Mouse (Mus musculus) heart, embryonic 11.5 days (tissue): ENCODE measurements around the gene Ncoa3. TPM values are rescaled to one million over a fixed set of nuclear protein-coding genes. Genes with fewer than 3 reads are reported as not detected.

Experiments used
- ATAC-seq: fragments of 200-750 bp; cut with Nextera tagmentation; replicated peaks from 2 replicates; pipeline ENCODE4 v1.8.0; 2017; ENCODE audit warnings: moderate library complexity; ENCODE audit not compliant: insufficient number of reproducible peaks, low FRiP score, low TSS enrichment
- H3K27ac ChIP-seq: fragments of 300-500 bp; sonication (generic); 2 replicates; pipeline ENCODE4 v1.5.1; 2014; ENCODE audit warnings: mild to moderate bottlenecking, low read depth, low read length
- H3K27me3 ChIP-seq: fragments of 300-500 bp; sonication (generic); 2 replicates; pipeline ENCODE4 v1.6.1; 2014; ENCODE audit warnings: mild to moderate bottlenecking, low read length, mixed read lengths; ENCODE audit not compliant: control insufficient read depth, insufficient read depth
- H3K36me3 ChIP-seq: fragments of 300-500 bp; sonication (generic); 2 replicates; pipeline ENCODE4 v1.6.1; 2014; ENCODE audit warnings: mild to moderate bottlenecking, low read length, moderate library complexity, mixed read lengths; ENCODE audit not compliant: control insufficient read depth, insufficient read depth
- H3K4me1 ChIP-seq: fragments of 300-500 bp; sonication (generic); 2 replicates; pipeline ENCODE4 v1.6.1; 2014; ENCODE audit warnings: low read length; ENCODE audit not compliant: control insufficient read depth, insufficient read depth
- H3K4me2 ChIP-seq: fragments of 300-500 bp; sonication (generic); 2 replicates; pipeline ENCODE4 v1.6.1; 2014; ENCODE audit warnings: mild to moderate bottlenecking, moderate library complexity
- H3K4me3 ChIP-seq: fragments of 300-500 bp; sonication (generic); 2 replicates; pipeline ENCODE4 v1.5.1; 2014; ENCODE audit warnings: low read depth, low read length
- H3K9ac ChIP-seq: fragments of 300-500 bp; sonication (generic); 2 replicates; pipeline ENCODE4 v1.6.1; 2014; ENCODE audit warnings: mild to moderate bottlenecking, low read depth, low read length, moderate library complexity
- H3K9me3 ChIP-seq: fragments of 300-500 bp; sonication (generic); replicated peaks from 2 replicates; pipeline ENCODE4 v1.6.1; 2016; ENCODE audit warnings: low read length; ENCODE audit not compliant: control insufficient read depth
- WGBS: fragments of 180-500 bp; shearing (Covaris S2); extraction: QIAGEN DNeasy Blood & Tissue Kit; methylation state at CpG from one replicate; pipeline ENCODE4 v1.1.7; 2014; ENCODE audit not compliant: insufficient replicate concordance; 5-methylcytosine and 5-hydroxymethylcytosine counted together
- polyA plus RNA-seq: library from polyadenylated mRNA; unstranded; fragments of >200 nt; fragmentation: Nextera tagmentation; extraction: Ambion mirVana; gene quantifications from 2 replicates; pipeline ENCODE4 v1.2.1, GENCODE M21; 2014

Gene Ncoa3
- polyA plus RNA-seq, 1 experiment from 2014 or later = 15.6 TPM

DNA sequence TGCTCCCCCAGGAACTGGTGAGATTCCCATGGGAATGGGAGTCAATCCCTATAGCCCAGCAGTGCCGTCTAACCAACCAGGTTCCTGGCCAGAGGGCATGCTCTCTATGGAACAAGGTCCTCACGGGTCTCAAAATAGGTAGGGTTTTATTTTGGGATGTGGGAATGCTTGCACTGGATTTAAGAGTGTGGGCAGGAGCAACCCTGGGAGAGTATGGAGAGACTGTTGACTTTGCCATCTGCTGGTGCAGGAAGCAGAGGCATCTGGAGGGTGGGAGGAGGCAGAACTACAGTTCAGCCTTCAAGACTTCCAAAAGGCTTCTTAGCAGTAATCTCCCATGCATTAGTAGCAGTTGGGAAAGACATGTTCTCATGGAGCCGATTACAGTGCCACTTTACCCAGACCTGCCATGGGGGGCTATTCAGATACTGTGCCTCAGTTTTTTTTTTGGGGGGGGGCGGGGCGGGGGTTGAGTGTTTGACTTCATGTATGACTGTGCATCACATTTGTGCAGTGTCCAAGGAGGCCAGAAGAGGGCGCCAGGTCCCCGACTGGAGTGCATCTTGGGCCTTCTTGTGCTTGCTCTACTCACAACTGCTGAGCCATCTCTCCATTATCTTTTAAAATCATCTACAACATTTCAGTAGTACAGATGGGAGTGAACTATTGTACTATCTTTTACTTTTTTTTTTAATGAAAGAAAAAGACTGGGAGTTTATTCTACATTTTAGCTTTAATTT is 67.4 kb downstream of the Ncoa3 start:
- Histone ChIP-seq H3K36me3 (peaks cover 29% of the 10 kb centered on the region), H3K27ac (no peak overlapping the region), H3K9ac (no peak overlapping the region), H3K27me3 (no peaks in the 10 kb centered on the region), H3K4me2 (no peak overlapping the region), H3K9me3 (no peaks in the 10 kb centered on the region), H3K4me1 (no peaks in the 10 kb centered on the region), H3K4me3 (no peak overlapping the region)
- ATAC-seq = no peak
- WGBS = 76% methylated on average over 7 of the region's 7 CpGs

DNA sequence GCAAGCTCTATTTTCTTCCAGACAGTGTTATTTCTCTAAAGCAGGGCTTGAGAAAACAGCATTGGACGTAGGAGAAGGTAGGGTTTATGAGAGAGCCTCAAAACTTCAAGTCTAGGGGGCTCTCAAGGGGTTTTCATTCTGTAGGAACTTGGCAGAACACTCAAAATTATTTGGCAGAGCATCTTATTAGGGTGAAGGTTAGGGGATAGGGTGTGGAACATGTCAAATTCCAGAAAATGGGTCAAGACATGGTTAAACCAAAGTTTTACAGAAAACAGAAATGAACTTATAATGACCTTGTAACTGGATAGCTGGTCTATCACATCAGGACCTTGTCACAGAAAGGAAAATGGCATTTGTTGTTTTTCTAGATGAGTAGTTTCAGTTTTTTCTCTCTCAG is 69.6 kb downstream of the Ncoa3 start:
- ATAC-seq = no peak
- WGBS = 81% methylated on average over 1 of the region's 1 CpGs
- H3K27me3 ChIP-seq = no peaks in the 10 kb centered on the region
- H3K4me3 ChIP-seq = no peak overlapping the region
- H3K4me1 ChIP-seq = no peaks in the 10 kb centered on the region
- H3K36me3 ChIP-seq = peaks cover 27% of the 10 kb centered on the region
- no peaks in the 10 kb centered on the region for H3K9me3 ChIP-seq
- no peak overlapping the region for H3K4me2 ChIP-seq
- H3K9ac ChIP-seq = no peak overlapping the region
- no peak overlapping the region for H3K27ac ChIP-seq

DNA sequence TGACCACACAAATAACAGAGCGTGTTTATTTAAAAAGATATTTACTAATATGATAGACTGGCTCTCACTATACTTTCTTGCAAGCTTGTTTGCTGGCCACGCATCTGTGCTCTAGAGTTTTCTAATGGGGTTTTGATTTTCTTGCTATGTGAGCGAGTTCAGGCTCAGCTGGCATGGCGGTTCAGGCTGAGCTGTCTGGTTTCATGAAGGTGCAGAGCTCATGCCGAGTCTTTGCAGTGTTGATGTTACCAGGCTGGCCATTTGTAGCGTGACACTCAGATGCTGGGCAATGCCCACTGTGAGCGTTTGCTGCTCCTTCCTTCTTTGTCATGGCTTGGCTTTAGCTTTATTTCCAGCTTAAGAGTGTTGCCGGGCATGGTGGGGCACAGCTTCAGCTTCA is 70.0 kb downstream of the Ncoa3 start:
- whole genome bisulfite sequencing = 94% methylated on average over 8 of the region's 8 CpGs
- Histone ChIP-seq H3K4me3 (no peak overlapping the region), H3K9ac (no peak overlapping the region), H3K9me3 (no peaks in the 10 kb centered on the region), H3K4me2 (no peak overlapping the region), H3K4me1 (no peaks in the 10 kb centered on the region), H3K36me3 (peaks cover 25% of the 10 kb centered on the region), H3K27ac (no peak overlapping the region), H3K27me3 (no peaks in the 10 kb centered on the region)
- no peak for ATAC-seq

- Histone ChIP-seq H3K27ac (no peak overlapping the region), H3K9me3 (no peaks in the 10 kb centered on the region), H3K36me3 (peaks cover 32% of the 10 kb centered on the region), H3K4me1 (no peaks in the 10 kb centered on the region), H3K9ac (no peak overlapping the region), H3K4me3 (no peak overlapping the region), H3K4me2 (no peak overlapping the region), H3K27me3 (no peaks in the 10 kb centered on the region)
- no peak for ATAC-seq
- 88% methylated on average over 4 of the region's 4 CpGs for WGBS
These were observed 74.0 kb downstream of the Ncoa3 start for GRCm38 (mm10) chr2:166066434-166066833.

DNA sequence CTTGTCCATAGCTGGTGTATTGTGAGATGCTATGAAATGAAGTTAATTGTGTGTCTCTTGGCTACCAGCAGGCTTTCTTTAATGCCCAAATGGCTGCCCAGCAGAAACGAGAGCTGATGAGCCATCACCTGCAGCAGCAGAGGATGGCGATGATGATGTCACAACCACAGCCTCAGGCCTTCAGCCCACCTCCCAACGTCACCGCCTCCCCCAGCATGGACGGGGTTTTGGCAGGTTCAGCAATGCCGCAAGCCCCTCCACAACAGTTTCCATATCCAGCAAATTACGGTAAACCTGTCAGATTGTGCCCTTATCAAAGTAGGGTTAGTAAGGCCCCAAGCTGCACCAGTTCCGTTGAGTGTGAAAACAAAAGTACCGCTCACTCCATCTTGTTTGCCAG is 75.8 kb downstream of the Ncoa3 start:
- Histone ChIP-seq H3K27me3 (no peaks in the 10 kb centered on the region), H3K4me2 (no peak overlapping the region), H3K27ac (no peak overlapping the region), H3K4me3 (no peak overlapping the region), H3K9ac (no peak overlapping the region), H3K36me3 (peaks cover 35% of the 10 kb centered on the region), H3K9me3 (no peaks in the 10 kb centered on the region), H3K4me1 (0 out of 2 replicates have a peak, but pooled peaks cover 2% of the 10 kb centered on the region)
- ATAC-seq = no peak
- WGBS = 85% methylated on average over 9 of the region's 9 CpGs

- 86% methylated on average over 5 of the region's 5 CpGs for WGBS
- peaks cover 35% of the 10 kb centered on the region for H3K36me3 ChIP-seq
- H3K9me3 ChIP-seq = no peaks in the 10 kb centered on the region
- ATAC-seq = no peak
- 0 out of 2 replicates have a peak, but pooled peaks cover 2% of the 10 kb centered on the region for H3K4me1 ChIP-seq
- no peak overlapping the region for H3K4me2 ChIP-seq
- no peak overlapping the region for H3K27ac ChIP-seq
- H3K27me3 ChIP-seq = no peaks in the 10 kb centered on the region
- no peak overlapping the region for H3K9ac ChIP-seq
- no peak overlapping the region for H3K4me3 ChIP-seq
These were observed 76.7 kb downstream of the Ncoa3 start for GRCm38 (mm10) chr2:166069164-166069563.

GRCm38 (mm10) chr2:166069738-166070137 is 77.3 kb downstream of the Ncoa3 start:
- Histone ChIP-seq H3K4me2 (no peak overlapping the region), H3K4me3 (no peak overlapping the region), H3K36me3 (peaks cover 31% of the 10 kb centered on the region), H3K9ac (no peak overlapping the region), H3K27me3 (no peaks in the 10 kb centered on the region), H3K4me1 (peaks cover 6% of the 10 kb centered on the region; the same call in 1 of the 2 replicates), H3K9me3 (no peaks in the 10 kb centered on the region), H3K27ac (no peak overlapping the region)
- 89% methylated on average over 7 of the region's 7 CpGs for WGBS
- ATAC-seq = no peak

- Histone ChIP-seq H3K4me3 (no peak overlapping the region), H3K27me3 (no peaks in the 10 kb centered on the region), H3K4me1 (peaks cover 13% of the 10 kb centered on the region), H3K9me3 (no peaks in the 10 kb centered on the region), H3K4me2 (no peak overlapping the region), H3K9ac (no peak overlapping the region), H3K27ac (no peak overlapping the region), H3K36me3 (peaks cover 26% of the 10 kb centered on the region; the same call in 1 of the 2 replicates)
- ATAC-seq = no peak
- 91% methylated on average over 5 of the region's 5 CpGs for WGBS
These were observed 79.0 kb downstream of the Ncoa3 start for GRCm38 (mm10) chr2:166071481-166071880.

DNA sequence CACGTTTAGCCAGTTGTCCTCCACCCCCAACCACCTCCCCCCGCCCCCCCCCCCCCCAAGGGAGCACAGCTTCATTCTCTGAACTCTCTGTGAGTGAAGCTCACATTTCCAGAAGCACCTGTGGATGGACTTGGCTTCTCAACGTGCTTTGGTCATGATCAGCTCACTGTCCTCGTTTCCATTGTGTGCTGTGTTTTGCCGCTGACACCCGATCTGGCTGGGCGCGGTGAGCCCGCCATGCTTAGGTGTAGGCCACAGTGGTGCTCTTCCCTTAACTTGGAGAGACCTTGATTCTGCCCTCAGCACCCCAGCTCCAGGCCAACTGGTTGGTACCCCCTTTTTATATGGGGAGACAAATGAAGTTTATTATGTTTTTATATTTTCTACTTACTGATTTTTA is 79.5 kb downstream of the Ncoa3 start:
- H3K4me3 ChIP-seq = no peak overlapping the region
- no peak for ATAC-seq
- H3K9ac ChIP-seq = no peak overlapping the region
- no peak overlapping the region for H3K27ac ChIP-seq
- peaks cover 13% of the 10 kb centered on the region for H3K4me1 ChIP-seq
- no peaks in the 10 kb centered on the region for H3K9me3 ChIP-seq
- H3K4me2 ChIP-seq = no peak overlapping the region
- no peaks in the 10 kb centered on the region for H3K27me3 ChIP-seq
- peaks cover 26% of the 10 kb centered on the region; the same call in 1 of the 2 replicates for H3K36me3 ChIP-seq
- WGBS = 85% methylated on average over 9 of the region's 9 CpGs
